Mouse (Mus musculus): ENCODE measurements at regions not wholly inside any gene's neighbourhood (a gene's known extent, or its start where the extent isn't known, plus 50 kb on each side); places are given as distances from the start of the nearest gene placed in this dataset.

- no peak overlapping the region for H3K9ac ChIP-seq
- no peaks in the 10 kb centered on the region for H3K9me3 ChIP-seq (ENCODE audit: low read depth, low read length)
- ATAC-seq (ENCODE audit: insufficient read depth) = peak; percentile 49; the same call in 1 of the 2 replicates
- no peak for DNase-seq
- no peaks in the 10 kb centered on the region for H3K36me3 ChIP-seq (ENCODE audit: insufficient read depth)
- no peak overlapping the region for H3K4me3 ChIP-seq (ENCODE audit: low read depth, low read length)
- H3K27ac ChIP-seq (ENCODE audit: low read depth) = no peak overlapping the region
- H3K4me2 ChIP-seq = no peak overlapping the region
- H3K27me3 ChIP-seq (ENCODE audit: insufficient read depth, low read length) = no peaks in the 10 kb centered on the region
- TF ChIP-seq CTCF (IDR thresholded peaks at IDR 0.05; ENCODE audit: low read depth) = no peak
- H3K4me1 ChIP-seq (ENCODE audit: insufficient read depth) = 0 out of 2 replicates have a peak, but pooled peaks cover 7% of the 10 kb centered on the region
- WGBS = 72% methylated on average over 8 of the region's 8 CpGs
Measured at GRCm38 (mm10) chr13:32481444-32482058, 143.0 kb upstream of the Gmds start.

GRCm38 (mm10) chr13:32480029-32480428 lies 141.5 kb upstream of the Gmds start:
- H3K9ac ChIP-seq = no peak overlapping the region
- 14% methylated on average over 4 of the region's 4 CpGs for WGBS
- ATAC-seq (ENCODE audit: insufficient read depth) (no peak), DNase-seq (peak; percentile 57)
- no peak overlapping the region for H3K4me3 ChIP-seq (ENCODE audit: low read depth, low read length)
- no peaks in the 10 kb centered on the region for H3K9me3 ChIP-seq (ENCODE audit: low read depth, low read length)
- H3K27me3 ChIP-seq (ENCODE audit: insufficient read depth, low read length) = no peaks in the 10 kb centered on the region
- H3K4me1 ChIP-seq (ENCODE audit: insufficient read depth) = 0 out of 2 replicates have a peak, but pooled peaks cover 7% of the 10 kb centered on the region
- no peak overlapping the region for H3K27ac ChIP-seq (ENCODE audit: low read depth)
- TF ChIP-seq CTCF (IDR thresholded peaks at IDR 0.05; ENCODE audit: low read depth) = no peak
- no peaks in the 10 kb centered on the region for H3K36me3 ChIP-seq (ENCODE audit: insufficient read depth)
- no peak overlapping the region for H3K4me2 ChIP-seq

GRCm38 (mm10) chr13:32479118-32479818 lies 140.7 kb upstream of the Gmds start:
- no peak overlapping the region for H3K4me2 ChIP-seq
- H3K36me3 ChIP-seq (ENCODE audit: insufficient read depth) = no peaks in the 10 kb centered on the region
- H3K27me3 ChIP-seq (ENCODE audit: insufficient read depth, low read length) = no peaks in the 10 kb centered on the region
- ATAC-seq (ENCODE audit: insufficient read depth) (peak; percentile 44; the same call in 1 of the 2 replicates), DNase-seq (no peak)
- no peaks in the 10 kb centered on the region for H3K9me3 ChIP-seq (ENCODE audit: low read depth, low read length)
- H3K27ac ChIP-seq (ENCODE audit: low read depth) = 0 out of 2 replicates have a peak overlapping the region, but pooled peaks have one; percentile 21
- no peak overlapping the region for H3K4me3 ChIP-seq (ENCODE audit: low read depth, low read length)
- 0 out of 2 replicates have a peak, but pooled peaks cover 7% of the 10 kb centered on the region for H3K4me1 ChIP-seq (ENCODE audit: insufficient read depth)
- no peak for TF ChIP-seq CTCF (IDR thresholded peaks at IDR 0.05; ENCODE audit: low read depth)
- H3K9ac ChIP-seq = no peak overlapping the region
- 68% methylated on average over 8 of the region's 8 CpGs for WGBS

DNA sequence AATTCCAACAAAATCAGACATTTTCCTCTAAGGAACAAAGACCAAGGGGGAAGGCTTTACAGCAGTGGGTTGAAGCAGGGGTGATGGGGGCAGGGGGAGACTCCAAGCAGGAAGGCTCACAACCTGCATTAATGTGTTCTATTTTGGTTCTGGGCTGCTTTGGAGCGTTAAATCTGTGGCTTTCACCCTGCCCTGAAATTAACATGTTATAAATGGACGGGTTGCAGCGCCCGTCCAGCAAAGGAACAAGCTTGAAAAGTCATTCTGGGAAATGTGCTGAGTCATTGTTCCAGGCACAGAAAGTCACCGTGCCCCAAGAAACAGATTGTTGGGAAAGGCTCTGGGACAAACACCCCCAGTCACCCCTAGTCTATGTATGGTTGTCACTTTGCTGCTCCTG lies 127.2 kb upstream of the Gmds start:
- no peak overlapping the region for H3K4me3 ChIP-seq (ENCODE audit: low read depth, low read length)
- no peak overlapping the region for H3K9ac ChIP-seq
- H3K4me1 ChIP-seq (ENCODE audit: insufficient read depth) = no peaks in the 10 kb centered on the region
- 44% methylated on average over 5 of the region's 5 CpGs for WGBS
- no peak overlapping the region for H3K27ac ChIP-seq (ENCODE audit: low read depth)
- ATAC-seq (ENCODE audit: insufficient read depth) (no peak), DNase-seq (no peak)
- H3K36me3 ChIP-seq (ENCODE audit: insufficient read depth) = no peaks in the 10 kb centered on the region
- no peaks in the 10 kb centered on the region for H3K9me3 ChIP-seq (ENCODE audit: low read depth, low read length)
- no peaks in the 10 kb centered on the region for H3K27me3 ChIP-seq (ENCODE audit: insufficient read depth, low read length)
- TF ChIP-seq CTCF (IDR thresholded peaks at IDR 0.05; ENCODE audit: low read depth) = no peak
- no peak overlapping the region for H3K4me2 ChIP-seq

DNA sequence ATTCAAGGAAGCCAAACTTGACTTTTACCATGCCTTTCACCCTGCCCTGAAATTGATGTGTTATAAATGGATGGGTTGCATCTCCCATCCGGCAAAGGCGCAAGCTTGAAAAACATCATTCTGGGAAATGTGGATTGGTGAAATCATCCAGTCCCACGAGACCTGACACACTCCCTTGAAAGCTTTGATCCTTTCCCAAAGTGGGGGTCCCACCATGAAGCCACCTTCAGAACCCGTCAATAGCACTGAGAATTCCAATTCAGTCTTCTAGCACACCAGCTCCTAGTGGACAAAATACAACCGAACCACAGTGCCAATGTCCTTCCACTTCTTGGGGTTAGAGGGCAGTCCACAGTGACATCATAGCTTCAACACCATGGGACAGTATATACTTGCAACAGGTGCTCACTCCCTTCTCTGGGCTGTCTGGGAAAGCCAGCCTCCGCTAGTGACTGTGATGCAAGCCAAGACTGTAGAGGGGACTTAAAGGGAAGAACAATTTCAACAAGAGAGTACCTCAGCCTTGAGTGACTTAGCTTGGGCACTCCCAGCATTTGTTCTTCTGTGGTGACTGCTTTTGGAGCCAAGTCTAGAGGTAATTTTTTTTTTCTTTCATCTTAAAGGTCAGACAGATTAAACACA lies 126.6 kb upstream of the Gmds start:
- no peak for ATAC-seq (ENCODE audit: insufficient read depth)
- WGBS = 76% methylated on average over 6 of the region's 6 CpGs
- Histone ChIP-seq H3K4me1 (ENCODE audit: insufficient read depth) (no peaks in the 10 kb centered on the region), H3K27me3 (ENCODE audit: insufficient read depth, low read length) (no peaks in the 10 kb centered on the region), H3K9ac (no peak overlapping the region), H3K36me3 (ENCODE audit: insufficient read depth) (no peaks in the 10 kb centered on the region), H3K4me2 (no peak overlapping the region), H3K27ac (ENCODE audit: low read depth) (no peak overlapping the region), H3K9me3 (ENCODE audit: low read depth, low read length) (no peaks in the 10 kb centered on the region), H3K4me3 (ENCODE audit: low read depth, low read length) (no peak overlapping the region)
- DNase-seq = no peak
- no peak for TF ChIP-seq CTCF (IDR thresholded peaks at IDR 0.05; ENCODE audit: low read depth)

GRCm38 (mm10) chr13:32454419-32455146 lies 116.0 kb upstream of the Gmds start:
- no peak for TF ChIP-seq CTCF (IDR thresholded peaks at IDR 0.05; ENCODE audit: low read depth)
- H3K4me1 ChIP-seq (ENCODE audit: insufficient read depth) = no peaks in the 10 kb centered on the region
- DNase-seq (no peak), ATAC-seq (ENCODE audit: insufficient read depth) (no peak)
- H3K27me3 ChIP-seq (ENCODE audit: insufficient read depth, low read length) = no peaks in the 10 kb centered on the region
- 35% methylated on average over 11 of the region's 11 CpGs for WGBS
- no peaks in the 10 kb centered on the region for H3K9me3 ChIP-seq (ENCODE audit: low read depth, low read length)
- no peak overlapping the region for H3K9ac ChIP-seq
- H3K4me3 ChIP-seq (ENCODE audit: low read depth, low read length) = no peak overlapping the region
- no peak overlapping the region for H3K27ac ChIP-seq (ENCODE audit: low read depth)
- no peak overlapping the region for H3K4me2 ChIP-seq
- H3K36me3 ChIP-seq (ENCODE audit: insufficient read depth) = no peaks in the 10 kb centered on the region

Data from lung, embryonic 14.5 days (tissue).